Mouse (Mus musculus): Measurements from ENCODE around the gene Camk2g. TPM values are rescaled to one million over a fixed set of nuclear protein-coding genes. Genes with fewer than 3 reads are reported as not detected.

The Camk2g gene
- polyA plus RNA-seq, 1 experiment = 12.8 TPM

- Histone ChIP-seq H3K27ac (replicated peaks; ENCODE audit: low read depth, low read length) (no peak overlapping the region), H3K4me1 (ENCODE audit: control insufficient read depth, insufficient read depth, insufficient read length, low read length) (no peaks in the 10 kb centered on the region), H3K4me3 (ENCODE audit: insufficient read depth, low read depth, low read length) (no peak overlapping the region)
These were observed 40.1 kb downstream of the Camk2g start for GRCm38 (mm10) chr14:20753792-20754191.

GRCm38 (mm10) chr14:20750503-20750902 is 43.4 kb downstream of the Camk2g start:
- peaks cover 6% of the 10 kb centered on the region; the same call in 1 of the 2 replicates for H3K4me1 ChIP-seq (ENCODE audit: control insufficient read depth, insufficient read depth, insufficient read length, low read length)
- H3K27ac ChIP-seq (replicated peaks; ENCODE audit: low read depth, low read length) = no peak overlapping the region
- no peak overlapping the region for H3K4me3 ChIP-seq (ENCODE audit: insufficient read depth, low read depth, low read length)

GRCm38 (mm10) chr14:20749494-20750051 is 44.3 kb downstream of the Camk2g start:
- Histone ChIP-seq H3K4me1 (ENCODE audit: control insufficient read depth, insufficient read depth, insufficient read length, low read length) (peaks cover 6% of the 10 kb centered on the region; the same call in 1 of the 2 replicates), H3K4me3 (ENCODE audit: insufficient read depth, low read depth, low read length) (no peak overlapping the region), H3K27ac (replicated peaks; ENCODE audit: low read depth, low read length) (no peak overlapping the region)

- Histone ChIP-seq H3K4me3 (ENCODE audit: insufficient read depth, low read depth, low read length) (no peak overlapping the region), H3K27ac (replicated peaks; ENCODE audit: low read depth, low read length) (no peak overlapping the region), H3K4me1 (ENCODE audit: control insufficient read depth, insufficient read depth, insufficient read length, low read length) (peaks cover 6% of the 10 kb centered on the region; the same call in 1 of the 2 replicates)
These were observed 45.5 kb downstream of the Camk2g start for GRCm38 (mm10) chr14:20748388-20748787.

- Histone ChIP-seq H3K4me1 (ENCODE audit: control insufficient read depth, insufficient read depth, insufficient read length, low read length) (peaks cover 6% of the 10 kb centered on the region; the same call in 1 of the 2 replicates), H3K4me3 (ENCODE audit: insufficient read depth, low read depth, low read length) (no peak overlapping the region), H3K27ac (replicated peaks; ENCODE audit: low read depth, low read length) (0 out of 2 replicates have a peak overlapping the region, but pooled peaks have one; percentile 1)
These were observed 47.0 kb downstream of the Camk2g start for GRCm38 (mm10) chr14:20746935-20747334.

- no peak overlapping the region for H3K27ac ChIP-seq (replicated peaks; ENCODE audit: low read depth, low read length)
These were observed 50.3 kb downstream of the Camk2g start for GRCm38 (mm10) chr14:20743614-20744013.

GRCm38 (mm10) chr14:20741301-20741700 is 52.6 kb downstream of the Camk2g start:
- Histone ChIP-seq H3K4me3 (ENCODE audit: insufficient read depth, low read depth, low read length) (no peak overlapping the region), H3K4me1 (ENCODE audit: control insufficient read depth, insufficient read depth, insufficient read length, low read length) (peaks cover 2% of the 10 kb centered on the region; the same call in 1 of the 2 replicates), H3K27ac (replicated peaks; ENCODE audit: low read depth, low read length) (no peak overlapping the region)

More at GRCm38 (mm10) chr14:20743614-20744013, 50.3 kb downstream of the Camk2g start:
- no peak overlapping the region for H3K4me3 ChIP-seq (ENCODE audit: insufficient read depth, low read depth, low read length)
- H3K4me1 ChIP-seq (ENCODE audit: control insufficient read depth, insufficient read depth, insufficient read length, low read length) = peaks cover 6% of the 10 kb centered on the region; the same call in 1 of the 2 replicates

- Histone ChIP-seq H3K4me1 (ENCODE audit: control insufficient read depth, insufficient read depth, insufficient read length, low read length) (peaks cover 4% of the 10 kb centered on the region; the same call in 1 of the 2 replicates), H3K27ac (replicated peaks; ENCODE audit: low read depth, low read length) (no peak overlapping the region), H3K4me3 (ENCODE audit: insufficient read depth, low read depth, low read length) (no peak overlapping the region)
These were observed 55.4 kb downstream of the Camk2g start for GRCm38 (mm10) chr14:20738511-20738910.

GRCm38 (mm10) chr14:20737306-20737705 is 56.6 kb downstream of the Camk2g start:
- Histone ChIP-seq H3K27ac (replicated peaks; ENCODE audit: low read depth, low read length) (no peak overlapping the region), H3K4me3 (ENCODE audit: insufficient read depth, low read depth, low read length) (no peak overlapping the region)

GRCm38 (mm10) chr14:20735892-20736390 is 57.9 kb downstream of the Camk2g start:
- H3K4me1 ChIP-seq (ENCODE audit: control insufficient read depth, insufficient read depth, insufficient read length, low read length) = peaks cover 7% of the 10 kb centered on the region
- no peak overlapping the region for H3K4me3 ChIP-seq (ENCODE audit: insufficient read depth, low read depth, low read length)
- no peak overlapping the region for H3K27ac ChIP-seq (replicated peaks; ENCODE audit: low read depth, low read length)

More at GRCm38 (mm10) chr14:20737306-20737705, 56.6 kb downstream of the Camk2g start:
- H3K4me1 ChIP-seq (ENCODE audit: control insufficient read depth, insufficient read depth, insufficient read length, low read length) = peaks cover 7% of the 10 kb centered on the region

- Histone ChIP-seq H3K27ac (replicated peaks; ENCODE audit: low read depth, low read length) (no peak overlapping the region), H3K4me1 (ENCODE audit: control insufficient read depth, insufficient read depth, insufficient read length, low read length) (peaks cover 7% of the 10 kb centered on the region), H3K4me3 (ENCODE audit: insufficient read depth, low read depth, low read length) (no peak overlapping the region)
These were observed 58.8 kb downstream of the Camk2g start for GRCm38 (mm10) chr14:20735052-20735451.

GRCm38 (mm10) chr14:20733952-20734774 is 59.7 kb downstream of the Camk2g start, which contains the start of gene Ndst2:
Gene Ndst2, minus strand, starts transcription at chr14:20734562.
- peak within 1 kb of the TSS; percentile 81 for H3K4me3 ChIP-seq (ENCODE audit: insufficient read depth, low read depth, low read length)
- peaks cover 7% of the 10 kb centered on the region for H3K4me1 ChIP-seq (ENCODE audit: control insufficient read depth, insufficient read depth, insufficient read length, low read length)
- H3K27ac ChIP-seq (replicated peaks; ENCODE audit: low read depth, low read length) = peak within 1 kb of the TSS; percentile 85

GRCm38 (mm10) chr14:20733041-20733951 is 60.6 kb downstream of the Camk2g start:
- Histone ChIP-seq H3K27ac (replicated peaks; ENCODE audit: low read depth, low read length) (peak overlapping the region; percentile 85), H3K4me3 (ENCODE audit: insufficient read depth, low read depth, low read length) (peak overlapping the region; percentile 81), H3K4me1 (ENCODE audit: control insufficient read depth, insufficient read depth, insufficient read length, low read length) (peaks cover 7% of the 10 kb centered on the region)

- Histone ChIP-seq H3K4me1 (ENCODE audit: control insufficient read depth, insufficient read depth, insufficient read length, low read length) (peaks cover 7% of the 10 kb centered on the region), H3K4me3 (ENCODE audit: insufficient read depth, low read depth, low read length) (no peak overlapping the region), H3K27ac (replicated peaks; ENCODE audit: low read depth, low read length) (no peak overlapping the region)
These were observed 62.9 kb downstream of the Camk2g start for GRCm38 (mm10) chr14:20730853-20731602.
